Mouse (Mus musculus) neural tube, embryonic 10.5 days (tissue): ENCODE data around the gene Ugt1a9.

ENCODE experiments used
- DNase-seq: peaks from one replicate; pipeline ENCODE4 v3.0.0-alpha.2; 2017; ENCODE audit warnings: low spot score; ENCODE audit errors: extremely low spot score

Ugt1a9 gene

GRCm38 (mm10) chr1:88234646-88235045 lies 164.0 kb downstream of the Ugt1a9 start:
- no peak for DNase-seq

GRCm38 (mm10) chr1:88235046-88235893 lies 164.7 kb downstream of the Ugt1a9 start:
- no peak for DNase-seq

- DNase-seq: no peak
These were observed 165.4 kb downstream of the Ugt1a9 start for GRCm38 (mm10) chr1:88235894-88236415.

GRCm38 (mm10) chr1:88237311-88237710 lies 166.7 kb downstream of the Ugt1a9 start:
- DNase-seq: no peak

- DNase-seq: no peak
These were observed 168.2 kb downstream of the Ugt1a9 start for GRCm38 (mm10) chr1:88238771-88239170.

- no peak for DNase-seq
These were observed 169.5 kb downstream of the Ugt1a9 start for GRCm38 (mm10) chr1:88240072-88240471.

GRCm38 (mm10) chr1:88240579-88240978 lies 170.0 kb downstream of the Ugt1a9 start:
- DNase-seq: no peak

GRCm38 (mm10) chr1:88243861-88244260 lies 173.3 kb downstream of the Ugt1a9 start:
- DNase-seq: no peak

- no peak for DNase-seq
These were observed 175.3 kb downstream of the Ugt1a9 start for GRCm38 (mm10) chr1:88245881-88246280.

GRCm38 (mm10) chr1:88246386-88246785 lies 175.8 kb downstream of the Ugt1a9 start:
- no peak for DNase-seq

GRCm38 (mm10) chr1:88247660-88248059 lies 177.1 kb downstream of the Ugt1a9 start:
- DNase-seq: no peak

GRCm38 (mm10) chr1:88248658-88249057 lies 178.1 kb downstream of the Ugt1a9 start:
- DNase-seq: no peak

GRCm38 (mm10) chr1:88249596-88249995 lies 179.0 kb downstream of the Ugt1a9 start:
- DNase-seq: no peak

GRCm38 (mm10) chr1:88250023-88250422 lies 179.4 kb downstream of the Ugt1a9 start:
- DNase-seq: no peak

GRCm38 (mm10) chr1:88253106-88253505 lies 182.5 kb downstream of the Ugt1a9 start:
- DNase-seq: no peak

GRCm38 (mm10) chr1:88253540-88253939 lies 182.9 kb downstream of the Ugt1a9 start:
- DNase-seq: no peak

- DNase-seq: no peak
These were observed 184.3 kb downstream of the Ugt1a9 start for GRCm38 (mm10) chr1:88254793-88255465.

- DNase-seq: no peak
These were observed 184.9 kb downstream of the Ugt1a9 start for GRCm38 (mm10) chr1:88255466-88255857.

- no peak for DNase-seq
These were observed 185.6 kb downstream of the Ugt1a9 start for GRCm38 (mm10) chr1:88255989-88256754.

GRCm38 (mm10) chr1:88256886-88257663 lies 186.5 kb downstream of the Ugt1a9 start:
- no peak for DNase-seq

GRCm38 (mm10) chr1:88257681-88258080 lies 187.1 kb downstream of the Ugt1a9 start:
- DNase-seq: no peak
